Mouse (Mus musculus) C2C12 (cell line): ENCODE data around the gene Mroh8. TPM values are rescaled to one million over a fixed set of nuclear protein-coding genes. Genes with fewer than 3 reads are reported as not detected.

Experiments
- H3K27me3 ChIP-seq: one replicate; pipeline ENCODE4 v1.6.1; 2011; ENCODE audit not compliant: control insufficient read depth, insufficient read depth, insufficient read length
- H3K36me3 ChIP-seq: one replicate; pipeline ENCODE4 v1.6.1; 2011; ENCODE audit not compliant: control insufficient read depth, insufficient read depth
- H3K4me3 ChIP-seq: one replicate; pipeline ENCODE4 v1.5.1; 2011; ENCODE audit warnings: mild to moderate bottlenecking, control low read depth; ENCODE audit not compliant: poor library complexity, insufficient read depth, severe bottlenecking
- H3K79me2 ChIP-seq: one replicate; pipeline ENCODE4 v1.6.1; 2011; ENCODE audit not compliant: control insufficient read depth, insufficient read depth
- H3K79me3 ChIP-seq: one replicate; pipeline ENCODE4 v1.6.1; 2011; ENCODE audit warnings: low read depth, control low read depth
- H3ac ChIP-seq: one replicate; pipeline ENCODE3; 2011; ENCODE audit warnings: low read depth; ENCODE audit not compliant: control insufficient read depth, insufficient read length
- CEBPB ChIP-seq: IDR thresholded peaks from one replicate; pipeline ENCODE4 v1.6.1; 2011; ENCODE audit warnings: low read depth, mild to moderate bottlenecking, control low read depth, moderate library complexity
- CTCF ChIP-seq: IDR thresholded peaks from one replicate; pipeline ENCODE4 v1.5.1; 2011; ENCODE audit not compliant: control insufficient read depth, insufficient read depth, insufficient read length
- FOSL1 ChIP-seq: IDR thresholded peaks from one replicate; pipeline ENCODE4 v1.8.0; 2011; ENCODE audit warnings: mild to moderate bottlenecking, low read length; ENCODE audit not compliant: poor library complexity, insufficient read depth, severe bottlenecking
- MAX ChIP-seq: IDR thresholded peaks from one replicate; pipeline ENCODE4 v1.6.1; 2011; ENCODE audit warnings: mild to moderate bottlenecking, control low read depth
- MYOD1 ChIP-seq: IDR thresholded peaks from one replicate; pipeline ENCODE4 v1.6.1; 2011; ENCODE audit warnings: low read depth; ENCODE audit not compliant: control insufficient read depth, insufficient read length
- MYOG ChIP-seq: IDR thresholded peaks from one replicate; pipeline ENCODE4 v1.6.1; 2011; ENCODE audit not compliant: control insufficient read depth, insufficient read length; ENCODE audit errors: extremely low read depth
- USF1 ChIP-seq: IDR thresholded peaks from one replicate; pipeline ENCODE4 v1.6.1; 2011; ENCODE audit warnings: low read depth, mild to moderate bottlenecking, control low read depth, moderate library complexity
- polyA plus RNA-seq: library from polyadenylated mRNA; unstranded; fragments of >200 nt; fragmentation: generic; extraction: Trizol; gene quantifications from one replicate; pipeline ENCODE4 v1.2.1, GENCODE M21; 2012; ENCODE audit warnings: missing spikeins

Mroh8 gene
- polyA plus RNA-seq, 1 experiment: 0.13 TPM

DNA sequence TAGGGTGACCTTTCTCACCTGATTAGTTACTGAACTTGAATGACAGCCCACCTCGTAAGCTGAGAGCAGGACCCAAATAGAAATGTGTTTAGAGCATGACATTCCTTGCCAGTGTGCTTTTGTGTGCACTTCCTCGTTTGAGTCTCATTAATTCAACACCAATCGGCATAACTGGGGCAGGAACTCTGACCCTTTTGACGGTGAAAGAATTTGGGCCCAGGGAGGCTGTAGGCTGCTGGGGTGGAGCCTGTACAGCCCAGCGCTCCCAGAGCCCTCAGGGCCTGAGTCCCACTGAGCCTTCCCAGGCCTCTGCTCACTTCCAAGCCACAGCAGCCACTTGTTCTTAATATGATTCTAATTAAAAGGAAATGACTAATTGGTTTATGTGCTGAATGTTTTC lies 41.5 kb upstream of the Mroh8 start:
- Histone ChIP-seq H3K36me3 (peaks cover 89% of the 10 kb centered on the region), H3K79me3 (no peaks in the 10 kb centered on the region), H3K27me3 (no peaks in the 10 kb centered on the region), H3ac (no peak overlapping the region), H3K4me3 (no peak overlapping the region), H3K79me2 (no peaks in the 10 kb centered on the region)
- no peak for TF ChIP-seq CTCF
- TF ChIP-seq CEBPB: no peak
- TF ChIP-seq MAX: no peak
- TF ChIP-seq MYOD1: no peak
- no peak for TF ChIP-seq MYOG
- TF ChIP-seq USF1: no peak
- no peak for TF ChIP-seq FOSL1

DNA sequence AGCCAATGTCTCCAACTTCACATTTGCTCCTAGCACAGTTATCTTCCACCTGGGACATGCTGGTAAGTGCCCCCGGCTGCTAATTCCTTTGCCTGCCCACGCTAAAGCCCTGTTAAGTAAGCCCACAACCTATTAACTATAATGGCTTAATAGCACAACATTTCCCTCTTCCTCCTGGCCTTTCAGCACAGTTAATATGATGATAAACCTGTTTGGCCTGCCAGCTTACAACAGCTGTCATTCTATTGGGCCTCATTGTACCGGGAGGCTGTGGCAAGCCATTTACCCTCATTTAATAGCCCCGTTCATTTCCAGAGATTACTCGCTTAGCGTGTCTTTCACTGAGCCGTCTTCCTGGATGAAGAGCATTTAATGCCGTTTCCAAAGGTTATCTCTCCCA lies 40.8 kb upstream of the Mroh8 start:
- Histone ChIP-seq H3K36me3 (peaks cover 89% of the 10 kb centered on the region), H3K27me3 (no peaks in the 10 kb centered on the region), H3K79me3 (no peaks in the 10 kb centered on the region), H3K79me2 (no peaks in the 10 kb centered on the region), H3ac (no peak overlapping the region), H3K4me3 (no peak overlapping the region)
- TF ChIP-seq MYOG: no peak
- TF ChIP-seq CTCF: no peak
- no peak for TF ChIP-seq FOSL1
- TF ChIP-seq USF1: no peak
- TF ChIP-seq MAX: no peak
- no peak for TF ChIP-seq CEBPB
- no peak for TF ChIP-seq MYOD1

DNA sequence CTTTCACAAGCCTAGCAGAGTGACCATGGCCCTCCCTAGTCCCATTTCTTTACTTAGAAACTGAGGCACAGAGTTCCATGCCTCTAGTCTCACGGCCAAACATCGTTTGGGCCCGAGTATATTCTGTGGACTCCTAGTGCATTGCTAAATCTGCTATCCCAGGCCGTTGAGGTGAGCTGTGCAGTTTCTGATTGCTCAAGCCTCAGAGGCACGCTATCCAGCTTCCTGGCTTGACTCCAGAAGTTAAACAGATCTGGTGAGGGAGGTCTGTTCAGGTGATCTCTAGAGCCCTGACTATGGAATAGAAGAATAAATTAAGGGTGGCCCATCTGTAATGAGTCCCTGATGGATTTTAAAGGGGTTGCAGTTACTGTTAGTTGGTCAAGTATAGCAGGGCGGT lies 37.9 kb upstream of the Mroh8 start:
- TF ChIP-seq MAX (no peak), CEBPB (no peak), MYOG (no peak), USF1 (no peak)
- H3K36me3 ChIP-seq: peaks cover 89% of the 10 kb centered on the region

DNA sequence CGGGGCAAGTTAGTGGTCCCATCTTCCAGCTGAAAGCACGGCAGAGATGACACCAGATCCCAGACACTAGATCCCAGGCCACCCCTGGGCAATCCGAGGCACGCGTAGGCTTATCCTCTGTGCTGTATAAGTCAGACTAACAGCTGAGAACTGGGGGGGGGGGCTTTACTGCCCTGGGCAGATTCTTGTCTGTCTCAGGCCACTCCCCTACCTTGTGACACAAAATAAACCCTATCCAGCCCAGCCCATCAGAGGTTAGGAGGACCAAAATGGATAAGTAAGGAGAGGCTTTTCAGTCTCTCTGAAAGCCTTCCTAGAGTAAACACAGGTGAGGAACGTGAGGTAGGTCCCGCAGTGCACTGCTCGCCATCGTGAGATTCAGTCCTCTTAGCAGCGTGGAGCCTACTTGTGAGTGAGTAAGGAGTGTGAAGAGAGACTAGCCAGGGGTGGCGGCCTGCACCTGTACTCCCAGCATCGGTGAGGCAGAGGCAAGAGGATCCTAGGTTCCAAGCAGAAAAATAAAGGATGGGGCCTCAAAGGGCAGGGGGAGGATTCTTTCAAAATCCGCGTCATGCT lies 37.1 kb upstream of the Mroh8 start:
- no peak overlapping the region for H3ac ChIP-seq
- no peaks in the 10 kb centered on the region for H3K27me3 ChIP-seq
- H3K36me3 ChIP-seq: peaks cover 89% of the 10 kb centered on the region

More for the DNA sequence above, 37.9 kb upstream of the Mroh8 start:
- Histone ChIP-seq H3ac (no peak overlapping the region), H3K79me3 (no peaks in the 10 kb centered on the region), H3K4me3 (no peak overlapping the region), H3K27me3 (no peaks in the 10 kb centered on the region), H3K79me2 (no peaks in the 10 kb centered on the region)

DNA sequence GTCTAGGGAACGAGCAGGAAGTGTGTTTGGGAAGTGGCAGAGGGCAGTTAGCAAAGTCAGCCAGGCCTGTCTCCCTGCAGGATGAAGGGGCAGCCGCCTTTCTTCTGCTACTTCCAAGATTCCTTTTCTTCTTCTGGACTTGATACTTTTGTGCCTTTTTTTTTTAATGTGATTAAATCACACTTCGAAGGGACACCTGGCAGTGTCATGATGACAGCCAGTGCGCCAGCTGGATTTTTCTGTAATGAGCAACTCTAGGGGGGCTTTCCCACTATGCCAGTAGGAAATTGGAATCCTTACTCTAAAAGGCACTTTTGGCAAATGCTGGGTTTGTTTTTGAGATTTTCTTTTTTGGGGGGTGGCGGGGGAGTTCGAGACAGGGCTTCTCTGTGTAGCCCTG lies 36.1 kb upstream of the Mroh8 start:
- Histone ChIP-seq H3K36me3 (peaks cover 91% of the 10 kb centered on the region), H3K79me3 (no peaks in the 10 kb centered on the region), H3ac (no peak overlapping the region), H3K79me2 (no peaks in the 10 kb centered on the region), H3K4me3 (no peak overlapping the region), H3K27me3 (no peaks in the 10 kb centered on the region)
- TF ChIP-seq CTCF (no peak), CEBPB (no peak), MAX (no peak), MYOG (no peak), USF1 (no peak), FOSL1 (no peak), MYOD1 (no peak)

More for the DNA sequence above, 37.1 kb upstream of the Mroh8 start:
- H3K79me2 ChIP-seq: no peaks in the 10 kb centered on the region
- no peak overlapping the region for H3K4me3 ChIP-seq
- no peaks in the 10 kb centered on the region for H3K79me3 ChIP-seq
- TF ChIP-seq MAX (no peak), CTCF (no peak), MYOG (no peak), FOSL1 (no peak), CEBPB (no peak), MYOD1 (no peak)

DNA sequence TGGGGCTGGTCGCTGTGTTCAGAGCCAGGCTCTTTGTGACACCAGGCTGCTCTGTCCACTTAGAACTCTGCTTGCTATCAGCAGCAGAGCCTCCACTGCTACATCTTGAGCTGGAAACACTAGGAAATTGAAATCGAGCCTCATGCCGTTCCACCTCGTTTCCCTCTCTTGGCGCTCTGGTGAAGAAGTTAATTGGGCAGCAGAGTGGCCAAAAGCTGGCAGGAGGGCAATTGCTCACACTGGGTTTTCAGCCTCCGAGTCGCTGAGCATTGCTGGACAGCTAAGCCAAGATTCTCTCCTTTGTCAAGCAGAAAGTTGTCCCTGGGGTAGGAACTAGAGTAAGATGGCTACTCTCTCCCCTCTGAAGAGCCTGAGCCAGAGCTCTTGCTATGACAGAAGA lies 35.0 kb upstream of the Mroh8 start:
- Histone ChIP-seq H3K79me2 (no peaks in the 10 kb centered on the region), H3K79me3 (no peaks in the 10 kb centered on the region), H3ac (no peak overlapping the region), H3K27me3 (no peaks in the 10 kb centered on the region), H3K4me3 (no peak overlapping the region), H3K36me3 (peaks cover 93% of the 10 kb centered on the region)
- TF ChIP-seq USF1 (no peak), FOSL1 (no peak), MAX (no peak), MYOG (no peak), MYOD1 (no peak), CEBPB (no peak)
